Mouse (Mus musculus): Measurements from ENCODE around the gene Cldn19. TPM values are rescaled to one million over a fixed set of nuclear protein-coding genes. Genes with fewer than 3 reads are reported as not detected.

Gene Cldn19
- 0.08 and 0.14 TPM in 2 replicates for polyA plus RNA-seq (2015; fragmentation: Nextera tagmentation; extraction: Ambion mirVana)

GRCm38 (mm10) chr4:119255351-119255750, at the start of gene Cldn19:
Gene Cldn19, plus strand, starts transcription at chr4:119255414.
- Histone ChIP-seq H3K27ac (no peak within 1 kb of the TSS), H3K4me1 (replicated peaks) (peaks cover 6% of the 10 kb centered on the region; the same call in 1 of the 2 replicates), H3K36me3 (no peaks in the 10 kb centered on the region), H3K4me2 (replicated peaks) (no peak within 1 kb of the TSS), H3K9ac (no peak within 1 kb of the TSS), H3K4me3 (replicated peaks) (no peak within 1 kb of the TSS), H3K27me3 (replicated peaks) (no peaks in the 10 kb centered on the region), H3K9me3 (no peaks in the 10 kb centered on the region)
- WGBS: 86% methylated on average over 12 of the region's 12 CpGs
- no peak for ATAC-seq

GRCm38 (mm10) chr4:119216667-119217066, 38.5 kb upstream of the Cldn19 start:
- Histone ChIP-seq H3K9ac (no peak overlapping the region), H3K4me1 (replicated peaks) (no peaks in the 10 kb centered on the region), H3K36me3 (no peaks in the 10 kb centered on the region), H3K27ac (no peak overlapping the region), H3K9me3 (no peaks in the 10 kb centered on the region), H3K4me3 (replicated peaks) (no peak overlapping the region), H3K27me3 (replicated peaks) (no peaks in the 10 kb centered on the region), H3K4me2 (replicated peaks) (no peak overlapping the region)
- ATAC-seq: peak; percentile 22; the same call in 1 of the 2 replicates
- WGBS: 75% methylated on average over 8 of the region's 8 CpGs

GRCm38 (mm10) chr4:119218169-119218568, 37.0 kb upstream of the Cldn19 start, which contains the start of gene Tmem269:
Gene Tmem269, minus strand, starts transcription at chr4:119218217.
- Histone ChIP-seq H3K4me3 (replicated peaks) (no peak within 1 kb of the TSS), H3K27ac (no peak within 1 kb of the TSS), H3K9ac (no peak within 1 kb of the TSS), H3K9me3 (no peaks in the 10 kb centered on the region), H3K4me1 (replicated peaks) (no peaks in the 10 kb centered on the region), H3K4me2 (replicated peaks) (no peak within 1 kb of the TSS), H3K36me3 (no peaks in the 10 kb centered on the region), H3K27me3 (replicated peaks) (no peaks in the 10 kb centered on the region)
- WGBS: 13% methylated on average over 11 of the region's 11 CpGs
- no peak for ATAC-seq

GRCm38 (mm10) chr4:119223696-119224095, 31.5 kb upstream of the Cldn19 start:
- 89% methylated on average over 1 of the region's 1 CpGs for WGBS
- ATAC-seq: peak; percentile 29; the same call in 1 of the 2 replicates
- Histone ChIP-seq H3K27me3 (replicated peaks) (no peaks in the 10 kb centered on the region), H3K4me3 (replicated peaks) (no peak overlapping the region), H3K4me1 (replicated peaks) (no peaks in the 10 kb centered on the region), H3K4me2 (replicated peaks) (no peak overlapping the region), H3K9me3 (no peaks in the 10 kb centered on the region), H3K9ac (no peak overlapping the region), H3K27ac (no peak overlapping the region), H3K36me3 (peaks cover 24% of the 10 kb centered on the region)

- no peak overlapping the region for H3K4me3 ChIP-seq (replicated peaks)
- H3K27ac ChIP-seq: no peak overlapping the region
- peaks cover 24% of the 10 kb centered on the region for H3K36me3 ChIP-seq
- H3K4me2 ChIP-seq (replicated peaks): no peak overlapping the region
- ATAC-seq: no peak
- no peaks in the 10 kb centered on the region for H3K4me1 ChIP-seq (replicated peaks)
- no peaks in the 10 kb centered on the region for H3K27me3 ChIP-seq (replicated peaks)
- 92% methylated on average over 3 of the region's 3 CpGs for WGBS
- H3K9ac ChIP-seq: no peak overlapping the region
- no peaks in the 10 kb centered on the region for H3K9me3 ChIP-seq
Measured at GRCm38 (mm10) chr4:119224534-119224933, 30.7 kb upstream of the Cldn19 start.

- Histone ChIP-seq H3K36me3 (peaks cover 24% of the 10 kb centered on the region), H3K9ac (no peak overlapping the region)
Measured at GRCm38 (mm10) chr4:119225719-119226118, 29.5 kb upstream of the Cldn19 start.

GRCm38 (mm10) chr4:119226751-119227150, 28.5 kb upstream of the Cldn19 start:
- H3K4me2 ChIP-seq (replicated peaks): no peak overlapping the region
- H3K27me3 ChIP-seq (replicated peaks): no peaks in the 10 kb centered on the region
- H3K36me3 ChIP-seq: peaks cover 24% of the 10 kb centered on the region
- H3K4me3 ChIP-seq (replicated peaks): no peak overlapping the region
- WGBS: 94% methylated on average over 11 of the region's 11 CpGs
- H3K9me3 ChIP-seq: no peaks in the 10 kb centered on the region
- H3K4me1 ChIP-seq (replicated peaks): 0 out of 2 replicates have a peak, but pooled peaks cover 2% of the 10 kb centered on the region
- no peak overlapping the region for H3K27ac ChIP-seq
- no peak overlapping the region for H3K9ac ChIP-seq
- ATAC-seq: no peak

More at GRCm38 (mm10) chr4:119225719-119226118, 29.5 kb upstream of the Cldn19 start:
- ATAC-seq: no peak
- no peaks in the 10 kb centered on the region for H3K4me1 ChIP-seq (replicated peaks)
- H3K27me3 ChIP-seq (replicated peaks): no peaks in the 10 kb centered on the region
- no peak overlapping the region for H3K27ac ChIP-seq
- no peaks in the 10 kb centered on the region for H3K9me3 ChIP-seq
- H3K4me2 ChIP-seq (replicated peaks): no peak overlapping the region
- 91% methylated on average over 9 of the region's 9 CpGs for WGBS
- no peak overlapping the region for H3K4me3 ChIP-seq (replicated peaks)

GRCm38 (mm10) chr4:119232410-119233255, 22.6 kb upstream of the Cldn19 start, which contains the start of the genes AU022252 and P3h1:
Gene AU022252, minus strand, starts transcription at chr4:119232712.
Gene P3h1, plus strand, starts transcription at chr4:119232915.
- 0 out of 2 replicates have a peak, but pooled peaks cover 7% of the 10 kb centered on the region for H3K4me1 ChIP-seq (replicated peaks)
- ATAC-seq: peak; percentile 98
- peak within 1 kb of the TSS; percentile 82 for H3K9ac ChIP-seq
- H3K4me3 ChIP-seq (replicated peaks): peak within 1 kb of the TSS; percentile 68
- under 1% methylated on average over 71 of the region's 71 CpGs for WGBS
- no peaks in the 10 kb centered on the region for H3K27me3 ChIP-seq (replicated peaks)
- H3K27ac ChIP-seq: peak within 1 kb of the TSS; percentile 54
- peaks cover 10% of the 10 kb centered on the region; the same call in 1 of the 2 replicates for H3K36me3 ChIP-seq
- peak within 1 kb of the TSS; percentile 79 for H3K4me2 ChIP-seq (replicated peaks)
- H3K9me3 ChIP-seq: no peaks in the 10 kb centered on the region

GRCm38 (mm10) chr4:119233256-119233901, 21.8 kb upstream of the Cldn19 start:
- peak; percentile 61 for ATAC-seq
- Histone ChIP-seq H3K4me1 (replicated peaks) (0 out of 2 replicates have a peak, but pooled peaks cover 7% of the 10 kb centered on the region), H3K27me3 (replicated peaks) (no peaks in the 10 kb centered on the region), H3K36me3 (peaks cover 8% of the 10 kb centered on the region; the same call in 1 of the 2 replicates), H3K27ac (peak overlapping the region; percentile 54), H3K9me3 (no peaks in the 10 kb centered on the region), H3K4me2 (replicated peaks) (peak overlapping the region; percentile 79), H3K4me3 (replicated peaks) (peak overlapping the region; percentile 68), H3K9ac (peak overlapping the region; percentile 62)
- WGBS: under 1% methylated on average over 36 of the region's 36 CpGs

GRCm38 (mm10) chr4:119234348-119234747, 20.9 kb upstream of the Cldn19 start:
- Histone ChIP-seq H3K4me1 (replicated peaks) (0 out of 2 replicates have a peak, but pooled peaks cover 7% of the 10 kb centered on the region), H3K36me3 (peaks cover 8% of the 10 kb centered on the region; the same call in 1 of the 2 replicates), H3K27ac (no peak overlapping the region), H3K9ac (peak overlapping the region; percentile 62; the same call in 1 of the 2 replicates), H3K4me3 (replicated peaks) (peak overlapping the region; percentile 68; the same call in 1 of the 2 replicates), H3K4me2 (replicated peaks) (peak overlapping the region; percentile 79), H3K27me3 (replicated peaks) (no peaks in the 10 kb centered on the region), H3K9me3 (no peaks in the 10 kb centered on the region)
- 74% methylated on average over 3 of the region's 3 CpGs for WGBS
- ATAC-seq: no peak

GRCm38 (mm10) chr4:119238661-119239060, 16.6 kb upstream of the Cldn19 start:
- Histone ChIP-seq H3K27me3 (replicated peaks) (no peaks in the 10 kb centered on the region), H3K4me3 (replicated peaks) (no peak overlapping the region), H3K27ac (no peak overlapping the region), H3K9ac (no peak overlapping the region), H3K4me2 (replicated peaks) (no peak overlapping the region), H3K36me3 (peaks cover 13% of the 10 kb centered on the region; the same call in 1 of the 2 replicates), H3K4me1 (replicated peaks) (0 out of 2 replicates have a peak, but pooled peaks cover 4% of the 10 kb centered on the region), H3K9me3 (no peaks in the 10 kb centered on the region)
- no peak for ATAC-seq
- 82% methylated on average over 3 of the region's 3 CpGs for WGBS

- ATAC-seq: peak; percentile 64
- H3K4me2 ChIP-seq (replicated peaks): peak overlapping the region; percentile 34; the same call in 1 of the 2 replicates
- 0 out of 2 replicates have a peak, but pooled peaks cover 4% of the 10 kb centered on the region for H3K4me1 ChIP-seq (replicated peaks)
- H3K27ac ChIP-seq: no peak overlapping the region
- 39% methylated on average over 12 of the region's 12 CpGs for WGBS
- no peaks in the 10 kb centered on the region for H3K27me3 ChIP-seq (replicated peaks)
- H3K9me3 ChIP-seq: no peaks in the 10 kb centered on the region
- H3K4me3 ChIP-seq (replicated peaks): no peak overlapping the region
- no peak overlapping the region for H3K9ac ChIP-seq
- peaks cover 13% of the 10 kb centered on the region; the same call in 1 of the 2 replicates for H3K36me3 ChIP-seq
Measured at GRCm38 (mm10) chr4:119239181-119239682, 16.0 kb upstream of the Cldn19 start.

All from intestine, embryonic 15.5 days (tissue).